Mouse (Mus musculus) retina, adult 2 months (tissue): ENCODE measurements around the gene Gm28308.
A peak's percentile ranks its signal among the peaks of the same experiment; 100 is the strongest.

Experiments
- DNase-seq: peaks from one replicate; pipeline ENCODE4 v3.0.0-alpha.2; 2012; ENCODE audit warnings: low read depth, low spot score

The Gm28308 gene

GRCm38 (mm10) chr6:52232568-52232965, 19.4 kb upstream of the Gm28308 start:
- no peak for DNase-seq

GRCm38 (mm10) chr6:52231885-52232567, 18.9 kb upstream of the Gm28308 start:
- DNase-seq, result no peak

GRCm38 (mm10) chr6:52230516-52231165, 17.5 kb upstream of the Gm28308 start, which contains the start of gene Hoxa9:
Hoxa9 (minus strand) TSS chr6:52231089.
- DNase-seq, result no peak

GRCm38 (mm10) chr6:52229558-52230416, 16.6 kb upstream of the Gm28308 start:
- DNase-seq, result no peak

- no peak for DNase-seq
Observed at GRCm38 (mm10) chr6:52228475-52229465, 15.6 kb upstream of the Gm28308 start.

- no peak for DNase-seq
Observed at GRCm38 (mm10) chr6:52227470-52228222, 14.5 kb upstream of the Gm28308 start.

GRCm38 (mm10) chr6:52226569-52227257, 13.6 kb upstream of the Gm28308 start:
- DNase-seq, result no peak

- no peak for DNase-seq
Observed at GRCm38 (mm10) chr6:52225612-52226568, 12.8 kb upstream of the Gm28308 start.

GRCm38 (mm10) chr6:52224895-52225611, 11.9 kb upstream of the Gm28308 start:
- no peak for DNase-seq

GRCm38 (mm10) chr6:52223939-52224760, 11.0 kb upstream of the Gm28308 start:
- no peak for DNase-seq

- no peak for DNase-seq
Observed at GRCm38 (mm10) chr6:52222729-52223128, 9.6 kb upstream of the Gm28308 start.

- no peak for DNase-seq
Observed at GRCm38 (mm10) chr6:52221993-52222685, 9.0 kb upstream of the Gm28308 start.

GRCm38 (mm10) chr6:52221337-52221992, 8.3 kb upstream of the Gm28308 start, which contains the start of gene Hoxa7:
Hoxa7 (minus strand) TSS chr6:52221854.
- DNase-seq, result peak; percentile 59

GRCm38 (mm10) chr6:52220865-52221310, 7.7 kb upstream of the Gm28308 start:
- DNase-seq, result no peak

GRCm38 (mm10) chr6:52220003-52220864, 7.1 kb upstream of the Gm28308 start:
- no peak for DNase-seq
